Mouse (Mus musculus) kidney, postnatal 25 days (tissue): ENCODE measurements around the gene Ttc33.

ENCODE experiments used
- DNase-seq, 2 experiments: peaks; one replicate each; pipeline ENCODE4 v3.0.0; 2021; ENCODE audit warnings: mixed read lengths in 2 of 2

Ttc33 gene

GRCm38 (mm10) chr15:5185366-5186292 lies at the start of gene Ttc33:
Gene Ttc33 (plus strand): TSS chr15:5185525.
- DNase-seq: peak; percentile 89 to 91

GRCm38 (mm10) chr15:5138021-5138856 lies 47.1 kb upstream of the Ttc33 start:
- DNase-seq: no peak

DNA sequence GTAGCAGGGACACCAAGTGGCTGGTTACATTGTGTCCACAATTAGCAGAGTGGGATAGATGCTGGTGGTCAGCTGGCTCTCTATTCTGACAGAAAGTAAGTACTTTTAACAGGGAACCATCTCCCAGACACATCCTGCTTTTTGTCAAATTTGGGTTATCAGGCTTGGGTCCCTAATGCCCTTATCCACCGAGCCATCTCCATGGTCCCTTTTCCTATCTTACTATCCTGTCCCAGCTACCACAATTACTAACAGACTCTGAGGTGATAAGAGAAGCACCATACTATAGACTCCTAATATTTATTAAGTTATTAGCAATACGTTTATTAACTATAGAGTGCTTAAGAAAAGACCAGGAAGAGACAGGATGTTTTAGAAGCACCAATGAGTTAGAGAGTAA lies 46.0 kb upstream of the Ttc33 start:
- DNase-seq: no peak

- DNase-seq: no peak
Measured at GRCm38 (mm10) chr15:5139863-5140262, 45.5 kb upstream of the Ttc33 start.

GRCm38 (mm10) chr15:5140357-5140756 lies 45.0 kb upstream of the Ttc33 start:
- DNase-seq: no peak

- DNase-seq: no peak
Measured at GRCm38 (mm10) chr15:5142047-5142446, 43.3 kb upstream of the Ttc33 start.

DNA sequence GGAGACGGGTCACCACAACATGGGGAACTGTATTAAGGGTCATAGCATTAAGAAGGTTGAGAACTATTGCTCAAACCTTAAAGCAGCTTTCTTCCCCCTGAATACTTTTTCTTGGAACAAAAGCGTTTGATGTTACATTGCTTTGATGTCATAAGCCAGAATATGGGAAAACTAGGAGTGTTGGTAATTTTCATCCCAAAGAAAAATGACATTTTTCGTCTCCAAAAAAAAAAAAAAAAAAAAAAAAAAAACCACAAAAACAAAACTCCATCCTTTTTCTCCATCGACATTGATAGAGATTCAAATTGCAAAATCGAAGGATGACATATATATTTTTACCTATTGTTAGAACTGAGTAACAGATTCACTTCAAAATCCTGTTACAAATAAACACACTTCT lies 42.6 kb upstream of the Ttc33 start:
- DNase-seq: no peak

DNA sequence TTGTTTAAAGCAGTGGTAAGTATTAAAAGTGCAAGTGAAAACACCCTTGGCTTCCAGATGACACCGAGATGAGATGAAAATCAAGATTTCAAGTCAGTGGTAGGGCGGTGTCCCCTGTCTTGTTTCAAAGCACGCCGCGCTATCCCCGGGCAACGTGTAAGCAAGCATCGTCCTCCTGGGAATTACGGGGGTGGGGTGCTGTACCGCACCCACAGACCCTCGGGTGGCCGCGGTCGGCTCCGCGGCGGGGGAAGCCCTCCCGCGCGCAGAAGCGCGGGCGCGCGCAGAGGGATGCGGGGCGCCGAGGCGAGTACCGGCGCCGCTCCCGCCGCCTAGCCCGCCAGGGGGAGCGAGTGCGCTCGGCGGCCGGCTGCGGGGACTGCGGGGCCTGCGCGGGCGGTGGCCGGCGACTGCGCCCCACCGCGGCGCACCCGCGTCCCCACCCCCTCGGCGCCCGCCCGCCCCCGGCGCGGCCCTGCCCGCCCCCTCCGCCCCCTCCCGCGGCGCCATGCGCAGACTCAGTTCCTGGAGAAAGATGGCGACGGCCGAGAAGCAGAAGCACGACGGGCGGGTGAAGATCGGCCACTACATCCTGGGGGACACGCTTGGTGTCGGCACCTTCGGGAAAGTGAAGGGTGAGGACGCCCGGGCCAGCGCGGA lies 41.8 kb upstream of the Ttc33 start, which contains the start of gene Prkaa1:
TSS of gene Prkaa1 (plus strand) at position 501 of the 660 bp plus-strand sequence.
- DNase-seq: peak; percentile 75 to 86

DNA sequence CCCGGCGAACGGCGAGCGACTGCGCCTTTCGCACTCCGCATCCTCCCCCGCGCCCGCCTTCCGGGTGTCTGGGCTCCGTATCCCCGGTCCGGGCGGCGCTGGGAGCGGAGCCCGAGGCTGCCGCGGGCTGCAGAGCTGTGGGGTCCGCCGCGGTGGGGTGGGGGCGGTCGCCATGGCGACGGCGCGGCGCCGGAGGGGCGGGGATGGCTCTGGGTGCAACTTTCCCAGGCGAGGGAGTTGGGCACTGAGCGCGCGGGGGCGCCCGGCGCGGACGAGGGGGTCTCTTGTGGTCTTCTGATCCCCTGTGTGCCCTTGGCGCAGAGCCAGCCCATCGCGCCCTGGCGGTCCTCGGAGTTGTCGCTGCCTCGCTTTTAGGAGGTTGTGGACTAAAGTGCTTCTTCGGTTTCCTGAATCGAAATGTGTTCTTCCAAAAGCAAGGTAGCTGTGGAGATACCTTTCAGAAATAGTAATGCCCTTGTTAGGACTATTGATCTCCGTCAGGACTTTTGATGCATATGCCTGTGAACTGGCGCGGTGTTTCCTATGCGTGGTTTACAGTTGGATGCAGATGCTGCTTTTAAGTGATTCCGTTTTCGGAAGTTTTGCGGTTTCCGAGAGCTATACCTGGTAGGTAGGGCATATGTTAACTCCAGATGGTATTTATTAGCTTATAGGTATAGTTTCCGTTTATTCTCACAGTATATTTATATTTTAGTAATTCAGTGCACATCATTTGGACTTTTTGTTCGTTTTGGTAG lies 41.1 kb upstream of the Ttc33 start:
- peak; percentile 64 to 77 for DNase-seq

DNA sequence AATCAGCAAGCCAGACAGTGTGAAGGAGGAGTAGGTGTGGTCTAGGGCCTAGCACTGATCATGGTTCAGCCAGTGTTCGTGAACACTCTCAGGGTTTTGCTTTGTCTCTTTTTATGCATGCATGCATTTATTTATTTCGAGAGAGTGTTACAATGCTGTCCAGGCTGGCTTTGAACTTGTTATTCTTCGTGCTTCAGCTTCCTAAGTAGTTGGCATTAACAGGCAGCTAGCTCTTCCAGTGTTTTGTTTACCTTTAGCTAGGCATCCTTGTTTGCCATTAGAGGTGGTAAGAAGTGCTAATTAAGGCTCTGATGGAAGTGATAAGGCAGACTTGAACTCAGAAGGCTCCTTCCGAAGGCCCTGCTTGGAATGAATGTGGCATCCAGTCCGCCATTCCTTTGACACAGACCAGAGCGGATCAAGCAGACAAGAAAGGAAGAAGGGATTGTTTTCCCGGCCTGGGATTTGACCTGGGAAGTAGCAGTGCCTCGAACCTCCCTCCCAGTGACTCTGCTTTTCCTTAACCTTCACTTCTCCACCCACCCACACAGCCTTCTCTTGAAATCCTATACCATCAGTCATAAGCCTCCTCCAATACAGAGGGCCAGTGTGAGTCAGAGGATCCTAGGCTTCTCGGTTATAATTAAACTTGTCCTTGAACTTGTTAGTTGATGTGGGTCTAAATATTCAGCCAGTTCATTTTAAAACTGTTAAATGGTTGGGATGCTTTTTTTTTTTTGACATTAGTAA lies 40.0 kb upstream of the Ttc33 start:
- DNase-seq: no peak

- no peak for DNase-seq
Measured at GRCm38 (mm10) chr15:5149187-5149586, 36.1 kb upstream of the Ttc33 start.

- no peak for DNase-seq
Measured at GRCm38 (mm10) chr15:5152171-5152570, 33.2 kb upstream of the Ttc33 start.

DNA sequence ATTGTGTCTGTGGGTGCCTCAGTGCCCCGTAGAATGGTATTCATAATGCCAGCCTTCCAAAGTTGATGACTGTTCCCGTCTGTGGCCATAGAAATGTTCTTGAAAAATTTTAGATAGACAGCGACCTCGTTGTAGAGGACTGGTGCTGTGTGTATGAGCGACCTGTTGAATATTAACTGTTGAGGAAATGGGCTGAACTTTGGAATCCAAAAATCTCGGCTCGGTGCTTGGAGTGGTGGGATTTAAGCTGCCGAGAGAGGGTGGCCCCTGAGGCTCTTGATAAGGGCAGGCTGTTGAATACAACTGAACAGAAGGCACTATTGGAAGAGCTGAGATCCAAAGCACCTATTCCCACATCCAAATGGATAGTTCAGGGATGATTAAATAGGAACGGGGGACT lies 30.7 kb upstream of the Ttc33 start:
- no peak for DNase-seq

DNA sequence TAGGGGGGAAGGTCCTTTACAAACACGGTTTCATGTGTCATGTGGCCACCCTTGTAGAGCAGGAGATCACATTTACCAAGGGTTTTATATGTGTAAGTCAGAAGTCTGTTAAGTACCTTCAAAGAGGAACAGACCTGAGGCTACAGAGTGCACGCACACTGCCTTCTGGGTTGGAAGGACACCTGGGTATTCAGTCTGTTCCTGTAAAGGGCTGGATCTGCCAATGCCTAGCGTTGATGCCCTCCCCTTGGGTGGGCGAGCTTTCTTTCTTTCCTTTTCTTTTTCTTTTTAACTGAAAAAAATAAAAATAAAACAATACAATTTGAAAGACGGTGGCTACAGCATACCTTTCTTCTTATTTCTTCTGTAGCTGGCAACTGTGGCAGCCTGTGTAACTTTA lies 30.2 kb upstream of the Ttc33 start:
- no peak for DNase-seq

GRCm38 (mm10) chr15:5156355-5156754 lies 29.0 kb upstream of the Ttc33 start:
- no peak for DNase-seq

DNA sequence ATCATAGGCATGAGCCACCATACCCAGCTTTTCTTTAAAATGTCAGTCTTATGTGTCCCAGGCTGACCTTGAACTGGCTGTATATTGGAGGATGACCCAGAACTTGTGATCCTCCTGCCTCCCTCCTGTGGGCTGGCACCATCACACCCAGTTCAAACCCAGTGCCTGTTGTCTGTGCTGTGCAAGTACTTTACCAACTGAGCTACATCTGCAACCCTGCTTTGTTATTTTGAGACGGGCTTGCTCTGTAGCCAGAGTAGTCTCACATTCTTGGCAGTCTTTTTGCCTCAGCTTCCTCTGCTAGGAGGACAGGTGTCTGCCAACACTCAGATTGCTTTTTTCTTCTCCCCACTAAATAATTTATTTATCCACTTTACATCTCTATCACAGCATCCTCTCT lies 27.9 kb upstream of the Ttc33 start:
- no peak for DNase-seq

- no peak for DNase-seq
Measured at GRCm38 (mm10) chr15:5158827-5159226, 26.5 kb upstream of the Ttc33 start.

DNA sequence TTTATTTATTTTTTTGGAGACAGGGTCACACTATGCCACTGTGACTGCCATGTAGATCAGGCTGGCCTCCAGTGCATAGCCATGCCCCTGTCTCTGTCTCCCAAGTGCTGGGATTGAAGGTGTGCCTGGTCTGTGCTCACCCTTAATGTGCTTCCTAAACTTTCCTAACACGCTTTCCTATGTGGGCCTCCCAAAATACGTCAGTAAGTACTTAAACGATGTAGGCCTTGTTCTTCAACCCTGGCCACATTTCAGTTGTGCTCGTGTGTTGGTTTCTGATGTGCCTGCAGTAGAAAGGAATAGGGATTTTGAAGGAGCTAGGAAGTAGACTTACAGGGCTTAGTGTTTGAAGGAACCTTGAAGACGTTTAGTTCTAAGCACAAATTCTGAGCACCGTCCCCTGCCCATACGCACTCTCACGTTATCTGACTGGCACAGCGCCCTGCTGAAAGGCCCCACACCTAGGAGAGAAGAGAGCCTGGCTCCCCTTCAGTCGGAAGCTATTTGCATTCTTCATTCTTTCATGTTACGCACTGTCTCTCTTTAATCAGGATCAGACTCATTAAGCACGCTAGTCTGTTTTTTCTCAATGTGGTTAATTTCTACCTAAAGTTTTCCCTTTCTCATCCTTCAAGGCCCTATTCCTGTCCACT lies 20.1 kb upstream of the Ttc33 start:
- no peak for DNase-seq

DNA sequence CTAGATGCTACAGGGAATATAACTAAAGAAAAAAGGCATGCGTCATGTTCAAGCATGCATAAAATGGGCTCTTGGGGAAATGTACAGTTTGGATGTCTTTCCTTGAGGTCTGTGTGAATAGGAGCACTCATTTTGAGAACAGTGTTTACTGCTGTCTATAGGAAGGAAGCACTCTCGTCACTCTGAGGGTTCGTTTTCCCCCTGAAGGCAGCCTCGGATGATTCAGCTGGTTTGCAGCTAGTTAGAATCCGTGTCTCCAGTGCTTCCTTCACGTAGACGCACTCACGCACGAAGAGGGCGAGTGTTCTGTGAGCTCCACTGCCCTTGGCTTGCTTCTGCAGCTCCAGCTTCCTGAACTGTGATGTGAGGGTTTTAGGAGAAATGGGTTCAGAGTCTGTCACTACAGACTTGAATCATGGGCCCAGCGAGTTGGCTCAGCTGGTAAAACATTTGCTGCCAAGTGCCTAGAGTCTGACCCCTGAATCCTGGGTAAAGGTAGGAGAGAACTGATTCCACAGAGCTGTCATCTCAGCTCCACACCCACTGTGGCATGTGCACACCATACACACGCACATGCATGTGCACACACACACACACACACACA lies 12.0 kb upstream of the Ttc33 start:
- DNase-seq: peak in 1 of 2 experiments; percentile 40

- DNase-seq: no peak
Measured at GRCm38 (mm10) chr15:5184668-5185330, 526 bp upstream of the Ttc33 start.
